Mouse (Mus musculus): ENCODE measurements around the gene Nae1. TPM values are rescaled to one million over a fixed set of nuclear protein-coding genes. Genes with fewer than 3 reads are reported as not detected.
"Not testable (repeated sequence)": the region's sequence is repeated elsewhere in the genome, so short reads cannot be mapped to it uniquely, and the experiment has no call there.

Nae1 gene
- 91.2 and 95.6 TPM in 2 replicates for polyA plus RNA-seq (2016; fragmentation: Nextera tagmentation; extraction: Ambion mirVana)

DNA sequence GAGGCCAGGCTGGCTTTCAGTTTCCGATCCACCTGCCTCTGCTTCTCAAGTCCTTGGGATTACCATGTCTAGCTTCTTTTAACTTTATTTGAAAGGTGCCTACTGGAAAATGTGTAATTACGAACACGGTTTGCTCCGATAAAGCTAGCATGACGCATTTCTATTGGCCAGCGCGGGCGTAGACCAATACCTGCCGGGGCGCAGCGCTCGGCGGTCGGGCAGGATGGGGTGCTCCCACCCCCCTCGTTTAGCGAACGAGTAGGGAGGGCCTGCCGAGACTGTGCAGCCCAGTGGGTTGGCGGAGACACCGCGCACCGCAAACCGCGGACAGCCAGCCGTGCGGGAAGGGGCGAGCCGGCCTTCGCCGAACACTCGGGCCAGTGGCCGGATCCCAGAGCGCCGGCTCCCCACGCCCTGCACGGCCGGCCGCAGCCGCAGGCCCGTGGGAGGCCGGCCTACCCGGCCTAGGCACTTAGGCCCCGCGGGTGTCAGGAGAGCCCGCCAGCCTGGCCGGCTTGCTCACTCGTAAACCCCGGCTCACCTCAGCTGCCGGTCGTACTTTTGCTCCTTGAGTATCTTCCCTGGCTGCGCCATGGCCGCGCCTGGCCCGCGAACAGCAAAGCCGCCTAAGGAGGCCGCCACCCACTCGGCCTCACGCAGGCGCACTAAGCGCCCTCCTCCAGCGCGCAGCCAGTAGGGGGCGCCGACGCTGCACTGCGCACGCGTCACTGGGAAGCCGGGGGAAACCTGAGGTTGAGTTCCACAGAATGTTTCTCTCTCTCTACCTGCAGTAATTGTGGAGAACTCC, at the start of gene Nae1, which contains the start of gene Car7:
Gene Nae1, minus strand, starts transcription at position 667 of the 808 bp plus-strand sequence.
Gene Car7, plus strand, starts transcription at position 719 of the 808 bp plus-strand sequence.
- H3K27ac ChIP-seq: peak within 1 kb of the TSS; percentile 98
- peaks cover 28% of the 10 kb centered on the region for H3K4me1 ChIP-seq
- peaks cover 23% of the 10 kb centered on the region for H3K27me3 ChIP-seq (ENCODE audit: insufficient read depth, poor library complexity, severe bottlenecking)
- H3K36me3 ChIP-seq: peaks cover 13% of the 10 kb centered on the region
- H3K9me3 ChIP-seq: no peaks in the 10 kb centered on the region
- peak; percentile 96 for DNase-seq (ENCODE audit: low spot score)
- under 1% methylated on average over 70 of the region's 70 CpGs for WGBS
- peak within 1 kb of the TSS; percentile 97 for H3K4me3 ChIP-seq

DNA sequence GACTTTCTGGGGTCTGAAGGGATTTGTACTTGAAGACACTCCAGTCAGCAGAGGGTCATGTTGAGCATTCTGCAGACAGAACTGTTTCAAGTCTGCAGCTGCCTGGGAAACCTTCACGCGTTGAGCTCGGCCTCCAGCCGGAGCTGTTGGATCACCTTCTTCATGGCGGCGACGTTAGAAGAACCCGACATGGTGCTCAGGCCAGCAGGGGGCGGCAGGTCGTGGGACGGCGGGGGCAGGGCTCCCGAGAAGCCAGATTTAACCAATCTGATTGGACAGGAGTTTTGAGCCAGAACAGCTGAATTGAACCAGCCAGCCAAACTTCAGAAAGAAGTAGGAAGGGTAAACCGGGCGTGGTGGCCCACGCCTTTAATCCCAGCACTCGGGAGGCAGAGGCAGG, 43.2 kb upstream of the Nae1 start:
- not testable (repeated sequence) for H3K27me3 ChIP-seq (ENCODE audit: insufficient read depth, poor library complexity, severe bottlenecking); H3K4me3 ChIP-seq; H3K9me3 ChIP-seq; H3K4me1 ChIP-seq; H3K27ac ChIP-seq; H3K36me3 ChIP-seq; DNase-seq (ENCODE audit: low spot score)
- 70% methylated on average over 17 of the region's 17 CpGs for WGBS

DNA sequence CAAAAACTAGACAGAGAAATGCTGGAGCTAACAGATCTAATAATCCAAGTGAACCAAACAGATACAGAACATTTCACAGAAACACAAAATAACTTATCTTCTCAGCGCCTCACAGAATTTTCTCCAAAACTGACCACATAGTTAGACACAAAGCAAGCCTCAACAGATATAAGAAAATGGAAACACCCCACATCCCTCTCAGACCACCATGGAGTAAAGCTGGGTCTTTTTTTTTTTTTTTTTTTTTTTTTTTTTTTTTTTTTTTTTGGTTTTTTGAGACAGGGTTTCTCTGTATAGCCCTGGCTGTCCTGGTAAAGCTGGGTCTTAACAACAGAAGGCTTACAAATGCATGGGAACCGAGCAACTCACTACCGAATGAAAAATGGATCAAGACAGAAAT, 42.4 kb upstream of the Nae1 start:
- WGBS: 86% methylated on average over 3 of the region's 3 CpGs
- DNase-seq (ENCODE audit: low spot score): no peak
- Histone ChIP-seq H3K4me1 (no peaks in the 10 kb centered on the region), H3K27me3 (ENCODE audit: insufficient read depth, poor library complexity, severe bottlenecking) (no peaks in the 10 kb centered on the region), H3K27ac (no peak overlapping the region), H3K9me3 (no peaks in the 10 kb centered on the region), H3K36me3 (no peaks in the 10 kb centered on the region), H3K4me3 (no peak overlapping the region)

DNA sequence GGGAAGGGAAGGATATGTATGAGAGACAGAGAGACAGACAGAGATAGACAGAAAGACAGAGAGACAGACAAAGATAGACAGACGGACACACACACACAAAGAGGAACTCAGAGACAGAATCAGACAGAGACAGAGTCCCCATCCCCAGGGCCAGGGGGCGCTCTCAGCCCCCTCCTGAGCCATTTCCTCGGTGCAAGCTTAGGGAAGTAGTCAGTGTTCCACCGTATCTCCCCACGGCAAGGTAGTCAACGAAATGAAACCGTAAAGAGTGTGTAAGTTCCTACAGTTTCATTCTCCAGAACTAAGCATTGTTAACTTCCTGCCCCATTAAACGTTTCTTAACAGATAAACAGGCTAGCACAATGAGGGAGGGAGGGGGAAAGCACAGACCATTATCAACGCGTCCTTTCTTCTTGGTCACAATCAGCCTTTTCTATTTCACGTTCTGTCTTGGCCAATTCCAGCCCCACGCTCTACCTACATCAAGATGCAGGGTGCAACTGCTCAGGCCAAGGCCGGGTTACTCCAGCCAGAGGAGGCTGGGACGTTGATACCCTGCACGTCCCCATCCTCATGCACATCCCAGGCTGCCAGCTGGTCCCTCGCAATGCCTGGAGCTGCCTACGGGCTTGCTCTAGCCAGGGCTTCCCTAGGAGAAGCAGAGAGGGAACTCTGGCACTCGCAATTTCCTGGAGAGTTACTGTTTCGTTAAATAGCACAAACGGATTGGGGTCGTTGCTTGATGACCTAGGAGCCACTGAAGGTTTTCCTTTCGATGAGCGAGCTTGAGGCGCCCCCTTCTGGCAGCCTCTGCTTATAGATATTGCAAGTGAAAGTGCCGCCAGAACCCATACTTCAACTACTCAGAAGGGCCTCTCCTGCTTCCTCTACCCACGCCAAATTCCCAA, 36.3 kb upstream of the Nae1 start:
- Histone ChIP-seq H3K36me3 (no peaks in the 10 kb centered on the region), H3K27ac (peak overlapping the region; percentile 64; the same call in 1 of the 2 replicates), H3K9me3 (no peaks in the 10 kb centered on the region), H3K4me1 (peaks cover 8% of the 10 kb centered on the region), H3K4me3 (peak overlapping the region; percentile 65), H3K27me3 (ENCODE audit: insufficient read depth, poor library complexity, severe bottlenecking) (no peaks in the 10 kb centered on the region)
- WGBS: 5% methylated on average over 26 of the region's 26 CpGs
- DNase-seq (ENCODE audit: low spot score): peak; percentile 90

DNA sequence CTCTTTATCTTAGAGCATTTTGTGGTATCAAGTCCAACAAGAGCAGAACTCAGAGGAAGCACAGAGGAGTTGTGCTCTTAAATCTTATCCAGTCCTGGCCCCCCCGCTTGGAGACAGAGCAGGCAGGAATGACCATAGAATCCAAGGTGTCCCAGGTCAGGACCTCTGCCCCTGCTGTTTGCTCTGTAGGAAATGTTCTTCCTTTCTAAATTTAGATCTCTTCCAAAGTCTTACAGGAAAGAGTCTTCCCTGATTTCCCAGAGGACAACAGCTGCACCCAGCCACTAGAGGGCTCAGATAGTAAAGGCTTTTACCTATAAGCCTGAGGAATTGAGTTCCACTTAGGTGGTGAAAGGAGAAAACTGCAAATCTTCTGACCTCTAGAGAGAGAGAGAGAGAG, 35.1 kb upstream of the Nae1 start:
- 18% methylated on average over 1 of the region's 1 CpGs for WGBS
- DNase-seq (ENCODE audit: low spot score): no peak
- Histone ChIP-seq H3K4me1 (peaks cover 15% of the 10 kb centered on the region), H3K27me3 (ENCODE audit: insufficient read depth, poor library complexity, severe bottlenecking) (no peaks in the 10 kb centered on the region), H3K9me3 (no peaks in the 10 kb centered on the region), H3K4me3 (no peak overlapping the region), H3K27ac (no peak overlapping the region), H3K36me3 (no peaks in the 10 kb centered on the region)

DNA sequence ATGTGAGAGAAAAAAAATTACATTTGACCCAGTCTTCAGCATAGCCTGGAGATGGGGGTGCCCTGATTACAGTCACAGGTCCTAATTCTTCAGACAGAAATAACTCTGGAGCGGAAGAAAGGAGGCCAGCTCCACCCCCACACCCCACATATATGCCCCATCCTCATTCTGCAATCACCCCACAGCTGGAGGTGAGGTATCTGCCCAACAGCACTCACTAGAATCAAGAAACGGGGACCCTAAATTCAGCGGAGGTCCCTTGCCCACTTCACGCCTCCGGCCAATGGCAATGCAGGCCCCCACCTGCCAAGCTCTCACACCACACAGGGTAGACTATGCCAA, 31.0 kb upstream of the Nae1 start:
- H3K9me3 ChIP-seq: no peaks in the 10 kb centered on the region
- no peak for DNase-seq (ENCODE audit: low spot score)
- H3K4me1 ChIP-seq: peaks cover 12% of the 10 kb centered on the region
- H3K27me3 ChIP-seq (ENCODE audit: insufficient read depth, poor library complexity, severe bottlenecking): no peaks in the 10 kb centered on the region
- no peak overlapping the region for H3K27ac ChIP-seq
- WGBS: 92% methylated on average over 5 of the region's 5 CpGs
- H3K4me3 ChIP-seq: no peak overlapping the region
- no peaks in the 10 kb centered on the region for H3K36me3 ChIP-seq

DNA sequence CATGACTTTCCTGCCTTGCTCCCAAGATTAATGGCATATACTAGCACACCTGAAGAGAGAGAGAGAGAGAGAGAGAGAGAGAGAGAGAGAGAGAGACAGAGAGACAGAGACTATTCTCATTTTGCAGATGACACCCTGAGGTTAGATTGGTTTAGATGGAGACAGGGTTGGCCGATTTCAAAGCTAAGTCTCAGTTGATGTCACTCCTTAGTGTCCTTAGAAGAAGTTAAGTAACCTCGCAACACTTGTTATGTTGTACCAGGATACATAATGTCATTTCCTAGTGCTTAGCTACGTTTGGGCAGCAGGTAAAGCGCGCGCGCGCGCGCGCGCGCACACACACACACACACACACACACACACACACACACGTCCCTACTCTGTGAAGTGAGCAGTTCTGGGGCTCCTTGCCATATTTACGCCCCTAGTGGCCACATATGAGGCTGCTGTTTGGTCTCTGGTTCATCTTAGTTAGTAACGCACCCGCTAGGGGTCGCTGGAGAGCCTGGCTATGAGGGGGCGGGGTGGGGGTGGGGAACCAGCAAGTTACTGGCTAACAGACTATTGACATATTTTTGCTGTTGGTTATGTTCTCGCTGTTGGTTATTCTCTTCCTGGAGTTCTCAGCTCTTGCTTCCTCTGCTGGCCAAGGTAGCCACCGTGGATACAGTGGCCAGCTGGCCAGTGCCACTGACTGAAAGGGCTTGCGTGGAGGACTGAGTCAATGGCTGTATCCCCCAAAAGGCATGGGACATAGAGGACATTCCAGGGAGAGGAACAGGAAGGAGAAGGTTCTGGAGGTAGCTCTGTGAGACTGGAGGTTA, 30.4 kb upstream of the Nae1 start:
- Histone ChIP-seq H3K9me3 (no peaks in the 10 kb centered on the region), H3K4me1 (peaks cover 12% of the 10 kb centered on the region), H3K4me3 (peak overlapping the region; percentile 27; the same call in 1 of the 2 replicates), H3K27me3 (ENCODE audit: insufficient read depth, poor library complexity, severe bottlenecking) (no peaks in the 10 kb centered on the region), H3K27ac (no peak overlapping the region), H3K36me3 (no peaks in the 10 kb centered on the region)
- peak; percentile 92 for DNase-seq (ENCODE audit: low spot score)
- 18% methylated on average over 22 of the region's 22 CpGs for WGBS

DNA sequence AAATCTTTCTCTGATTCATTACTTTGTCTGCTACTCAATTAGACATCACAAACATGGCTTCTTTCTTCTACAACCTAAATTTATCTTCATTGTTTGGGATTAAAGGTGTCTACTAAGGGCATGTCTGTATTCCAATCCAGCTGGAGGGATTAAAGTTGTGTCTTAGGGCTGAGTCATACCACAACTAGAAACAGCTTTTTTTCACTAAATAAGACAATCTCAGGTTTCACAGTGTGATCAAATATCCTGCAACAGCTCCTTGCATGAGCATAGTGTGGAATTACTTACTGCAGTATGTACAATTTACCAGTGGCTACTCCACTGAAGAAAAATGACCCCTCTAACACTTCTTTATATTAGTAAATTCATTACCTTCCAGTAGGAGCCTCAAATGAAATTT, 26.3 kb upstream of the Nae1 start:
- DNase-seq (ENCODE audit: low spot score): no peak
- Histone ChIP-seq H3K27me3 (ENCODE audit: insufficient read depth, poor library complexity, severe bottlenecking) (peaks cover 9% of the 10 kb centered on the region; the same call in 1 of the 2 replicates), H3K4me3 (no peak overlapping the region), H3K4me1 (peaks cover 8% of the 10 kb centered on the region), H3K36me3 (no peaks in the 10 kb centered on the region), H3K27ac (no peak overlapping the region), H3K9me3 (no peaks in the 10 kb centered on the region)

DNA sequence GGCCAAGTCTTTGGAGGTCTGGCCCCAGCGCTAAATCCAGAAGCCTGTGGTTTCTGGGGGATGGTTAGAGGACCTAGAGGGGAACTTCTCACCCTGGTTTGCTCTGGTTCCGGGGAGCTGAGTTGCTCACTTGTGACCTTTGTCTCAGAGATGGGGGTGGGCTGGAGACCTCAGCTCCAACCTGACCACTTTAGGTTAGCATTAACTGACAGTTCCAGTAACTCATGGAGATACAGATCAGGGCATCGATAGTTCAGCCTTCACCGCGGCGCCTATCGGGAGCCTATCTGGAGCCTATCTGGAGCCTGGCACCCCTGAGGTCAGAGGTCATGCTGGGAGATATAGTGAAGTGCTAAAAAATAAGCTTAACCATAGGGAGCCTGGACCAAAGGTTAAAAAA, 22.8 kb upstream of the Nae1 start:
- 39% methylated on average over 7 of the region's 7 CpGs for WGBS
- H3K4me1 ChIP-seq: no peaks in the 10 kb centered on the region
- H3K27me3 ChIP-seq (ENCODE audit: insufficient read depth, poor library complexity, severe bottlenecking): peaks cover 15% of the 10 kb centered on the region; the same call in 1 of the 2 replicates
- no peak overlapping the region for H3K27ac ChIP-seq
- no peaks in the 10 kb centered on the region for H3K9me3 ChIP-seq
- no peak for DNase-seq (ENCODE audit: low spot score)
- H3K36me3 ChIP-seq: no peaks in the 10 kb centered on the region
- no peak overlapping the region for H3K4me3 ChIP-seq

DNA sequence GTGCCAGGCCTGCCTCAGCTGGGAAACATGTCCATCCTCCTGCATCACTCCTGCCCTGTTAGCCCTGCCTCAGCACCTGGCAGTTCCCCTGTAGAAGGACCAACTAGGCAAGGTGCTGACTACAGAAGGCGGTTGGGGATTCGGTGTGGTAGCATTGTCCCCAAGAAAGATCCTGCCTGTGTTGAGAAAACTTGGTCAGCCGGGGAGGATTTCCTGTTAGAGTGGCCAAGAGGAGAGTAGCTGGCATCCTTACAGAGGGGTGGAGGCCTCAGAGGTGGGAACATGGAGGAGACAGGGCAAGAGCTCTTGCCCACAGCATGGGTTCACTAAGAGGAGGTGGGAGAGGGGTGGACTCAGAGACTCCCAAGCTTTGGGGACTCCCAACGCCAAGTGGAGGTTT, 20.8 kb upstream of the Nae1 start:
- Histone ChIP-seq H3K36me3 (no peaks in the 10 kb centered on the region), H3K4me3 (no peak overlapping the region), H3K4me1 (peaks cover 5% of the 10 kb centered on the region; the same call in 1 of the 2 replicates), H3K9me3 (no peaks in the 10 kb centered on the region), H3K27me3 (ENCODE audit: insufficient read depth, poor library complexity, severe bottlenecking) (peaks cover 15% of the 10 kb centered on the region; the same call in 1 of the 2 replicates), H3K27ac (no peak overlapping the region)
- WGBS: 79% methylated on average over 4 of the region's 4 CpGs
- DNase-seq (ENCODE audit: low spot score): no peak

DNA sequence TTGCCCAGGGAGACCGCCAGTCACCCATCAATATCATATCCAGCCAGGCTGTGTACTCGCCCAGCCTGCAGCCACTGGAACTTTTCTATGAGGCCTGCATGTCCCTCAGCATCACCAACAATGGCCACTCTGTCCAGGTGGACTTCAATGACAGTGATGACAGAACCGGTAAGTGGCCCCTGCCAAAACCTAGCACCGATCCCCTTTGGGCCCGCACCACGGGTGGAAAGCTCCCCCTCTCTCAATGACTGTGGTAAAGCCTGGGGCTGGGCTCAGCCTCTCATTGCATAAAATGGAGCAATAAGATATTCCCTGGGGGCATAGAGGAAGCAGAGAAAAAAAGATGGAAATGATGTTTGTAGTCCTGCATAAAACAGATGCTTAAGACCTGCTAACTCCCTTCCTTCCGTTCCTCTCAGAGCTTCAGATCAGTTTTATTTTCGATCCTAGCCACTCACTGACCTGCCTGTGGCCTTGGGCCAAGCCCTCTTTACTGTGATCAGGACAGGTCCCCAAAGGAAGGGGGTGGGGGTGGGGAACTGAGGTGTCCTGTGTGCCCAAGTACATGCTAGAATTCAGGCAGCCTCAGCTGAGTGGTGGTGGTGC, 9.1 kb upstream of the Nae1 start:
- Histone ChIP-seq H3K36me3 (no peaks in the 10 kb centered on the region), H3K27ac (no peak overlapping the region), H3K9me3 (no peaks in the 10 kb centered on the region), H3K27me3 (ENCODE audit: insufficient read depth, poor library complexity, severe bottlenecking) (peaks cover 61% of the 10 kb centered on the region), H3K4me1 (peaks cover 22% of the 10 kb centered on the region), H3K4me3 (no peak overlapping the region)
- WGBS: 83% methylated on average over 8 of the region's 8 CpGs
- DNase-seq (ENCODE audit: low spot score): no peak

DNA sequence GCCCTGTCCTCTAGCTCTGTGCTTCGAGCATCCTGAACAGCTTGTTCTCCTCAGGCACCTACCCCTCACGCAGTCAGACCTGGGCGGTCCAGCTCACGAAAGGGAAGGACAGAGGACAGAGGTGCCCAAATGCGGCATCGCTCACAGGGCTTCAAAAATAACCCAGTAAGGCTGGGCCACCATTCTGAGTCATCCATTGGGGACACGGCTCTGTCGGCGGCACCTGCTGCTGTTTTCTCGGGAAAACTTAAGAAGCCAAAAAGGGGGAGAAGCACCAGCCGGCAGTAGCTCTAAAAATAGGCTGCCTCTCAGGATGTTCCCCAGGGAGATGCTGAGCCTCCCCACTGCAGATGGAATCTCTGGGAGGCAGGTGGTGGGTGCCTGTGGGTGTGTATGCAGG, 7.7 kb upstream of the Nae1 start:
- WGBS: 13% methylated on average over 11 of the region's 11 CpGs
- DNase-seq (ENCODE audit: low spot score): no peak
- no peaks in the 10 kb centered on the region for H3K36me3 ChIP-seq
- H3K4me1 ChIP-seq: peaks cover 22% of the 10 kb centered on the region
- peaks cover 75% of the 10 kb centered on the region for H3K27me3 ChIP-seq (ENCODE audit: insufficient read depth, poor library complexity, severe bottlenecking)
- no peak overlapping the region for H3K27ac ChIP-seq
- H3K9me3 ChIP-seq: no peaks in the 10 kb centered on the region
- peak overlapping the region; percentile 65; the same call in 1 of the 2 replicates for H3K4me3 ChIP-seq
